Mouse (Mus musculus) gastrocnemius, postnatal 10 days (tissue): ENCODE results near the gene Vat1. TPM values are rescaled to one million over a fixed set of nuclear protein-coding genes. Genes with fewer than 3 reads are reported as not detected.
"Not testable (repeated sequence)": the region's sequence is repeated elsewhere in the genome, so short reads cannot be mapped to it uniquely, and the experiment has no call there.

ENCODE experiments used
- DNase-seq: peaks from one replicate; pipeline ENCODE4 v3.0.0; 2021; ENCODE audit warnings: mixed read lengths
- total RNA-seq, 2 experiments: library from RNA; stranded (reverse); gene quantifications; 2 replicates each; pipeline ENCODE4 v1.2.3; 2021

Vat1 gene
- total RNA-seq, 2 experiments from 2014 or later: 39.4 to 50.2 TPM

GRCm38 (mm10) chr11:101466552-101466950 is 521 bp upstream of the Vat1 start:
- DNase-seq: not testable (repeated sequence)

GRCm38 (mm10) chr11:101465101-101465868 is 745 bp downstream of the Vat1 start:
- DNase-seq: peak; percentile 72

GRCm38 (mm10) chr11:101464211-101465100 is 1.6 kb downstream of the Vat1 start, which contains the start of gene Rnd2:
TSS of gene Rnd2 (plus strand) at chr11:101464999.
- DNase-seq: no peak

GRCm38 (mm10) chr11:101462583-101463440 is 3.2 kb downstream of the Vat1 start:
- DNase-seq: no peak

- DNase-seq: no peak
These were observed 3.9 kb downstream of the Vat1 start for GRCm38 (mm10) chr11:101462141-101462540.

- DNase-seq: no peak
These were observed 5.7 kb downstream of the Vat1 start for GRCm38 (mm10) chr11:101460321-101460720.

- DNase-seq: no peak
These were observed 6.3 kb downstream of the Vat1 start for GRCm38 (mm10) chr11:101459716-101460115.

- DNase-seq: no peak
These were observed 7.8 kb downstream of the Vat1 start for GRCm38 (mm10) chr11:101458217-101458616.

GRCm38 (mm10) chr11:101457631-101458030 is 8.4 kb downstream of the Vat1 start:
- DNase-seq: no peak

GRCm38 (mm10) chr11:101455627-101456026 is 10.4 kb downstream of the Vat1 start:
- no peak for DNase-seq

- DNase-seq: no peak
These were observed 11.3 kb downstream of the Vat1 start for GRCm38 (mm10) chr11:101454702-101455101.

- no peak for DNase-seq
These were observed 13.8 kb downstream of the Vat1 start for GRCm38 (mm10) chr11:101452093-101452774.

GRCm38 (mm10) chr11:101451536-101451935 is 14.5 kb downstream of the Vat1 start:
- DNase-seq: no peak

GRCm38 (mm10) chr11:101450394-101450793 is 15.6 kb downstream of the Vat1 start:
- DNase-seq: no peak

- DNase-seq: not testable (repeated sequence)
These were observed 16.4 kb downstream of the Vat1 start for GRCm38 (mm10) chr11:101449596-101449995.

GRCm38 (mm10) chr11:101448899-101449298 is 17.1 kb downstream of the Vat1 start:
- DNase-seq: no peak

- DNase-seq: peak; percentile 58
These were observed 17.7 kb downstream of the Vat1 start, which contains the start of gene Ifi35 for GRCm38 (mm10) chr11:101448274-101448746. TSS of gene Ifi35 (plus strand) at chr11:101448407.

- DNase-seq: no peak
These were observed 18.2 kb downstream of the Vat1 start for GRCm38 (mm10) chr11:101447786-101448185.

- DNase-seq: not testable (repeated sequence)
These were observed 19.2 kb downstream of the Vat1 start for GRCm38 (mm10) chr11:101446860-101447259.

GRCm38 (mm10) chr11:101446319-101446718 is 19.7 kb downstream of the Vat1 start:
- DNase-seq: no peak

- DNase-seq: no peak
These were observed 23.3 kb downstream of the Vat1 start for GRCm38 (mm10) chr11:101442760-101443159.
